Mouse (Mus musculus) kidney, adult 18-20 months (tissue): ENCODE data around the gene Camta1.

Experiments
- DNase-seq: peaks from one replicate; pipeline ENCODE4 v3.0.0; 2021

Gene Camta1

GRCm38 (mm10) chr4:151732668-151733067 is 129.0 kb downstream of the Camta1 start:
- no peak for DNase-seq

GRCm38 (mm10) chr4:151730037-151730759 is 131.5 kb downstream of the Camta1 start:
- DNase-seq: no peak

GRCm38 (mm10) chr4:151729116-151729515 is 132.6 kb downstream of the Camta1 start:
- no peak for DNase-seq

DNA sequence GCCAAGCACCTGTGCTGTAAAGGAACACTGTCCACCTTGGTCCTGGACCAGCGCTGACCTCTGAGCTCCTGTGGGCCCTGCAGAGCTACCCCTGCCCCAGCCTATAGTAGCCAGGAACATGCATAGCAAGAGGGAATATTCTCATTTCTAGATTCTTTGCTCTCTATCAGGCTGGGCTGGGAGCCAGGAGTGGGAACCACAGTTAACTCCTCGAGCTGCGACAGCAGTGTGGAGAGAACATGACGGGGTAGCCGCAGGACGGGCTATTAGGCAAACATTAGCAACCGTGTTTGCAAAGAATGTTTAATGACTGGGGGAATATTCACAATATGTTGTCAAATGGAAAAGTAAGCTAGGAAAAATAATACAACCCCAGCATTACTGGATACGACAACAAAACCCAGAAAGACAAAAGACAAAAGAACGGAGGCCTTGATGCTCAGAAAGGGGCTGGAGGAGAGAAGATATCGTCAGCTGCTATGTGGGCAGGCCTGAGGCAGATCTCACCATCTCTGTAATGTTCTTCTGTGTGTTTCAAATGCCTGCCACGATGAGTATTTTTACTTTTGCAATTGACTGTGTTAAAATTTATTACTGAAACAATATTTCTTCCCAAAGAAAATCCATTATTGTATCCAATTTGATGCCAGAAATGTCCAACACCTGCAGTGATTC is 133.1 kb downstream of the Camta1 start:
- DNase-seq: no peak

- no peak for DNase-seq
These were observed 135.3 kb downstream of the Camta1 start for GRCm38 (mm10) chr4:151726396-151726795.

- no peak for DNase-seq
These were observed 136.8 kb downstream of the Camta1 start for GRCm38 (mm10) chr4:151724897-151725296.

DNA sequence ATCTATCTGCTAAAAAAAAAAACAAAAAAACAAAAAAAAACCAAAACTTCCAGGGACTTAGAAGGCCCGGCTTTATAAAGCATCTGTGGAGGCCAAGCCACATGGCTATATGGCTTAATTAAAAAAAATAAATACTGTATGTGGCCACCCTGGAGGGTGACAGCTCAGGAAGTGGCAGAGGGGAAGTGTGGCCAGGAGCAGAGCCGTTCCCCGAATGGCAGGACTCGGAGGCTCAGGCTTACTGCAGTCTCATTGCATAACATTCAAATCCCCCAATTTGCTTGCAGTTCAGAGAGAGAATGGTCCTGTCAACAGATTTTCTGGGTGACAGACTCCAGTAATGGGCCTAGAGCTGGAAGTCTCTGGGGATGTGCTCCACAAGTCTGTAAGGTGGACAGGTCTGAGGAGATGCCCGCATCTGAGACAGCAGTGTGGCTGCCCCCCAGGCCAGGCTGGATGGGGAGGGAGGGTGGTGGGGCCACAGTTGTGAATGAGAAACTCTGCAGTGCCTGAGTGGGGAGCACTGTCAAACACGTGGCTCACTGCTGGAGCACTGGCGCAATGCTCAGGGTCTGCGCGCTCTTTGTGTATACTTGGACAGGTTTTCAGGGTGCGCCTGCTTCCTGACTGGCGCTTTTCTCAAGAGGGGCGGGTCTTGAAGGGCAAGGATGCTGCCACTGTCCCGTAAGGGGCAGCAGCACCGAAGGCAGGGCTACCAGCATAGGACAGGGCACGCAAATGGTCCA is 140.8 kb downstream of the Camta1 start:
- DNase-seq: no peak

DNA sequence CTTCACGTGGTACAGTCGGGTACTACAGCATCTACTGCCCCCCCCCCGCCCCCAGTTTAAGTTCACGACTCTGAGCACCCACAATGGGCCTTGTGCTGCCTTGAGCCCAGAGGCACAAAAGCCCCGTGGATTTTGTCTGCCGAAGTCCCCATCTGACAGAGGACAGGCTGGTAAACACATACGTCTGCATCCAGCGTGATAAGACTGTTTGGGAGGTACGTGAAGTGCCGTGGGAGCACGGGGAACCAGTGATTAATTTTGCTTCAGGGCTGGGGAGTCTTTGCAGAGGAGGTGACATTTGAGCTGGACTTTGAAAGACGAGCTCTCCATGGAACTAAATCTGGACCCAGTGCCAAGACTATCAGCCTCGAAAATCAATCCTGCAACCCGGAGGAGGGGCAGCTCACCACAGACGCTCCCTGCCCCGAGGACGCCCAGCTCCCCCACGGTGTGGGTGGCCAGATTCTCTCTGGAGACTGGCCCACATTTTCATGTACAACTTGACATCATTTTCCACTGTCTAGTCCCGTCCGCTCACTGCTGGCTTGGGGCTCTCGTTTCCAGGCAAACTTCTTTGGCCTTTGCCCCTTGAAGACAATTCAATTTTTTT is 142.7 kb downstream of the Camta1 start:
- DNase-seq: no peak

GRCm38 (mm10) chr4:151717864-151718263 is 143.8 kb downstream of the Camta1 start:
- no peak for DNase-seq

DNA sequence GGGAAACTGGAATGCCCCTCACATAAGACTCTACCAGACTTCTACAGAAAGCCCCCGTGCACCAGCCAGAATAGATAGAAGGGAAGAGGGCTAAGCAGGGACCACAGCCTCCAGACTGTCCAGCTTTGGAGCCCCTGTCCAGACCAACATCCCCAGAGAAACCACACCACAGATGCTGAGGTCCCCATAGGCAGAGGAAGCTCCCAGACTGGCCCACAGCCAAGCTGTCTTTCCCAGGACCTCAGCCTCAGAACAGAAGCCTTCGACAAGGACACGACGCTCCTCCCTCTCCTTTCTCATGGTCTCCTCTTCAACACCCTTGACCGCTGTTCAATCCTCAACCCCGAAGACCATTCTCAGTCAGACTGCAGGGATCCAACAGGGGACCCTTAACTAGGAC is 148.0 kb downstream of the Camta1 start:
- no peak for DNase-seq

- no peak for DNase-seq
These were observed 150.3 kb downstream of the Camta1 start for GRCm38 (mm10) chr4:151711406-151711805.

DNA sequence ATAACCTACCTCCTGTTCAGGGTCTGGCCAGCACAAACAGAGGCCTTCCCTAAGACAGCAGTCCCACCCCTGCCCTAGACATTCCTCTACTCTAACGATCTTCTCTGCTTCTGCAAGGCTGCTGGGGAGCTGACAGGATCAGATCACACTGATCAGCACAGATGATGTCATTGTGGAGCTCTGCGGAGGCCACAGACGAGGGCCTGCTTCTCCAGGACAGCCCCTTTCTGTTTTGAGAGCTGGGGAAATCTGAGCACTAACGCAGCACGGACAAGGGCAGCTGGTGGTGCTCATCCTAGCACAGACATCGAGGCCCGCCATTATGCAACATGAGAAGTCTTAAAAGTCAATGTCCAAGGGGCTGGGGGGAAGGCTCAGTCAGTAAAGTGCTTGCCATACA is 151.2 kb downstream of the Camta1 start:
- no peak for DNase-seq

DNA sequence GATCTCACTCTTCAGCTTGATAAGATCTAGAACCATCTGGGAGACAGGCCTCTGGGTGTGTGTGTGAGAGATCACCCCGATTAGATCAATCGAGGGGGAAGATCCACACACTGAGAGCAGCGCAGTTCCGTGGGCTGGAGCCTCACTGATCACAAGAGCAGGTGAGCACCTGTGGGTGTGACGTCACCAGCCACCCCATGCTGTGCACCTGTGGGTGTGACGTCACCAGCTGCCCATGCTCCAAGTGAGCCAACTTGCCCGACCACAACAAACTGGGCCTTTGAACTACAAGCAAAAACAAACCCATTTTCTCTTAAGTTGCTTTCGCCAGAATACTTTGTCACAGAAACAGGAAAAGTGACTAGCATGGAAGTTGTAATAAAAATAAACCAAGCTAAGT is 152.4 kb downstream of the Camta1 start:
- no peak for DNase-seq

DNA sequence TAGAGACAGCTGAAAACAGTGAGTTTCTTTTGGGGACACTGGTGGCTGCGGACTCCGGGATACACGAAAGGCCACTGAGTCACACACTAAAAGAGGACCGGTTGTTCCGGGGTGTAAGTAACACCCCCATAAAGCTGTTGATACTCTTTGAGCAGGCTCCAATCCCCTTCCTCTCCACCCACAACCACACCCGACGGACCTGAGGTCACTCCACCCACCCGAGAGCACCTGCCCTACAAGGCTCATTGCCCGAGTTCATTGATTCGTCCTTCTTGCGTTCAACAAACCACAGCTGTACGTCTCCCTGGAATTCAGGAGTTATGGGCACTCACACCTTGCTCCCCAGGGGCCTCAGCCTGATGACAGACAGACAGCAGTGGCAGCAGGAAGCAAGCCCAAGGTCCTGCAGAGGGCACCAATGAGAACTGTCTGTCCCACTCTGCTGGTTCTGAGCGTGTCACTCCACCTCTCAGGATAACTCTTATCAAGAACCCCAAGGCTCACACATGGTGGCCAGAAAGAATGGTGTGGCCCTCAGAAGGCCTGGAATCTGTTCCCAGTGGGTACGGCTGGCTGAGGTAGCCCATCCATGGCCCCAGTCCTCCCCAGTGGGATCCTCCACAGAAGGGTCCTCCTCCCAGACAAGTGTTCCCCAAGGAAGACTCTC is 158.5 kb downstream of the Camta1 start:
- no peak for DNase-seq

DNA sequence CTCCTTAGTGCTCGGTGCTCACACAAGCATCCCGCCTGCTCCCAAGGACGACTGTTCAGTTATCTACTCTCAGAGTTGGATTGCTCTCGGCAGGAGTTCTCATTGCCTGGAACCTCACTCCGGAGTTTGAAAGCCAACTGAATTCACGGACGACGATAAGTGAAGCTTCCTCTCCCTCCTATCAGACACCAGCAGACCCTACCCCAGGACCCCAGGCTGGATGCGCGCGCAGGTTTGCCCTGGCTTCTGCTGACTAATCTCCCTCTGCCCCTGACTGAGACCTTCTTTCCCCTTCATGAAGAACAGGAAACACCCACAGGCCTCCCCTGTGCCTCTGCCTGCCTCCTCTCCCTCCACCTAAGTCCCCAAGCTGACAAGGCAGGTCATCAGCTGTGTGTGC is 159.2 kb downstream of the Camta1 start:
- DNase-seq: no peak

- DNase-seq: no peak
These were observed 165.7 kb downstream of the Camta1 start for GRCm38 (mm10) chr4:151695984-151696383.

- no peak for DNase-seq
These were observed 167.1 kb downstream of the Camta1 start for GRCm38 (mm10) chr4:151694531-151694930.

DNA sequence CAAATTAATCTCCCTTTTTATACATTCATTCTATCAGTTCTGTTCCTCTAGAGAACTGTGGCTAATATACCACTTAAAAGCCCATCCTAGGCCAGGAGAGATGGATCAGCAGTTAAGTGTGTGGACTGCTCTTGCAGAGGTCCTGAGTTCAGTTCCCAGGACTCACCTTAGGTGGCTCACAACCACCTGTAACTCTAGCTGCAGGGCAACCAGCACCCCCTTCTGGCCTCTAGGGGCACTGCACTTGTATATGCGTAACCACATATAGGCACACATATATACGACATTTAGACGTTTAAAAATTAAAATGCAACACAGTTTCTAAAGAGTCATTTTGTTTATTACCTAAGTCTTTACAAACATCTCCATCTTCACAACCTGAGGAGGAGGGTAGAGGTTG is 167.6 kb downstream of the Camta1 start:
- no peak for DNase-seq

DNA sequence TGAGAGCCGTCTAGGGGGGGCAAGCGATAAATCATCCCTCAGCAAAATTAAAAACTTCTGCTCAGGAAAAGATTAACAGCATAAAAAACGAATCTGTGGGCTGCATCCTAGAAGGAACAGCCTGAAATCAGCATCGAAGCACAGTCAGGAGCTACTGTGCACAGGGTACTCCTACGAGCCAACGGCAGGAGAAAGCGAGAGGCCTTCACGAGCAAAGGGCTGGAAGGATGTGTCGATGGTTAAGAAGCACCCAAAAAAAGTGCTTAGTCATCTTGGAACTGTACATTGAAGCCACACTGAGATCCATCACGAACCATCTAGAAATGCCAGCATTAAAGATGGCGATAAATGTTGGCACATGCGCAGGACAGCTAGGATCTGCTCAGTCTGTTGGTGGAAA is 171.6 kb downstream of the Camta1 start:
- no peak for DNase-seq

- DNase-seq: no peak
These were observed 173.5 kb downstream of the Camta1 start for GRCm38 (mm10) chr4:151688206-151688605.

GRCm38 (mm10) chr4:151684596-151684995 is 177.1 kb downstream of the Camta1 start:
- no peak for DNase-seq

- DNase-seq: no peak
These were observed 178.7 kb downstream of the Camta1 start for GRCm38 (mm10) chr4:151682831-151683488.
